ENCODE assay signal across 8 mouse cellular contexts in genomic region chr6:47794106-47794830, GRCm38 (mm10). TPM values are rescaled to one million over a fixed set of nuclear protein-coding genes. Genes with fewer than 3 reads are reported as not detected.
DNase-seq lines count a peak whose midpoint lies in the region; ATAC-seq and TF ChIP-seq lines count a peak whose summit lies in the region.

No protein-coding gene starts in this region.

- H3K4me1 ChIP-seq in liver, postnatal 0 days (ENCODE audit: insufficient read depth), result peaks cover under 1% of the 10 kb centered on the region
- H3K4me1 ChIP-seq in intestine, postnatal 0 days (replicated peaks; ENCODE audit: control insufficient read depth, insufficient read depth, low read length), result peaks cover 3% of the 10 kb centered on the region; the same call in 1 of the 2 replicates

- peaks cover 32% of the 10 kb centered on the region for H3K36me3 ChIP-seq in liver, postnatal 0 days (replicated peaks; ENCODE audit: insufficient read depth, low read length)
- peaks cover 41% of the 10 kb centered on the region for H3K36me3 ChIP-seq in intestine, postnatal 0 days (ENCODE audit: control insufficient read depth, insufficient read depth)
- peaks cover 4% of the 10 kb centered on the region for H3K36me3 ChIP-seq in splenic B cell, adult 2 months (ENCODE audit: control insufficient read depth, insufficient read depth, low read length, poor library complexity, severe bottlenecking)

- no peak overlapping the region for H3K27ac ChIP-seq in liver, postnatal 0 days (ENCODE audit: low read depth)
- no peak overlapping the region for H3K27ac ChIP-seq in intestine, postnatal 0 days (ENCODE audit: low read depth, low read length)

- H3K27me3 ChIP-seq in liver, postnatal 0 days (ENCODE audit: insufficient read depth, low read length), result no peaks in the 10 kb centered on the region
- no peaks in the 10 kb centered on the region for H3K27me3 ChIP-seq in intestine, postnatal 0 days (replicated peaks; ENCODE audit: control insufficient read depth, insufficient read depth, low read length)
- H3K27me3 ChIP-seq in splenic B cell, adult 2 months (ENCODE audit: control insufficient read depth, insufficient read depth, low read length, poor library complexity, severe bottlenecking), result no peaks in the 10 kb centered on the region

- H3K9ac ChIP-seq in liver, postnatal 0 days (replicated peaks), result no peak overlapping the region
- H3K9ac ChIP-seq in intestine, postnatal 0 days (ENCODE audit: low read depth, low read length), result no peak overlapping the region

- peak; percentile 58 for TF ChIP-seq CTCF in liver, postnatal 0 days (IDR thresholded peaks at IDR 0.05; ENCODE audit: low read depth)
- peak; percentile 72 for TF ChIP-seq CTCF in intestine, postnatal 0 days (IDR thresholded peaks at IDR 0.05; ENCODE audit: low read depth)

- no peak overlapping the region for H3K4me2 ChIP-seq in liver, postnatal 0 days (ENCODE audit: low read depth, low read length)
- H3K4me2 ChIP-seq in intestine, postnatal 0 days (replicated peaks; ENCODE audit: low read depth), result no peak overlapping the region

- H3K4me3 ChIP-seq in liver, postnatal 0 days (ENCODE audit: low read depth, low read length), result no peak overlapping the region
- no peak overlapping the region for H3K4me3 ChIP-seq in intestine, postnatal 0 days (ENCODE audit: low read depth, low read length)

- no peak for TF ChIP-seq EP300 in liver, postnatal 0 days (IDR thresholded peaks at IDR 0.05; ENCODE audit: low read depth)

- no peak for ATAC-seq in liver, postnatal 0 days
- no peak for ATAC-seq in intestine, postnatal 0 days

- no peaks in the 10 kb centered on the region for H3K9me3 ChIP-seq in liver, postnatal 0 days (ENCODE audit: low read length)
- no peaks in the 10 kb centered on the region for H3K9me3 ChIP-seq in intestine, postnatal 0 days (ENCODE audit: control insufficient read depth)

- peak; percentile 52 for DNase-seq in embryo, embryonic 10 days (ENCODE audit: low spot score)
- no peak for DNase-seq in embryo, embryonic 9.5 days (ENCODE audit: extremely low spot score)
- DNase-seq in liver, postnatal 0 days, result no peak
- DNase-seq in liver, result no peak
- DNase-seq in R1 (ENCODE audit: low read depth, low spot score), result peak; percentile 49
- DNase-seq in splenic B cell, adult 2 months (ENCODE audit: low read depth, low spot score), result peak; percentile 62
- no peak for DNase-seq in ovary, adult 18-20 months (ENCODE audit: low spot score)

- WGBS in liver, postnatal 0 days (ENCODE audit: insufficient replicate concordance), result 73% methylated on average over 10 of the region's 10 CpGs
- 69% methylated on average over 10 of the region's 10 CpGs for WGBS in intestine, postnatal 0 days

RNA-seq across cellular contexts. Expression of gene Pdia4, which starts 19.0 kb away (rescaled TPM):
- 101 and 116 TPM in 2 replicates for polyA plus RNA-seq in liver, postnatal 0 days (2015; fragmentation: Nextera tagmentation; extraction: Ambion mirVana)
- polyA plus RNA-seq in intestine, postnatal 0 days (2015; fragmentation: Nextera tagmentation; extraction: Ambion mirVana), result 95.9 and 97.3 TPM in 2 replicates

RNA-seq across cellular contexts. Expression of gene Zfp786, which starts 36.4 kb away (rescaled TPM):
- 0.28 and 0.51 TPM in 2 replicates for polyA plus RNA-seq in liver, postnatal 0 days (2015; fragmentation: Nextera tagmentation; extraction: Ambion mirVana)
- polyA plus RNA-seq in intestine, postnatal 0 days (2015; fragmentation: Nextera tagmentation; extraction: Ambion mirVana), result 0.61 and 0.69 TPM in 2 replicates

RNA-seq across cellular contexts. Expression of gene Zfp398, which starts 41.2 kb away (rescaled TPM):
- polyA plus RNA-seq in liver, postnatal 0 days (2015; fragmentation: Nextera tagmentation; extraction: Ambion mirVana), result 1.4 and 1.6 TPM in 2 replicates
- 2.8 and 3.8 TPM in 2 replicates for polyA plus RNA-seq in intestine, postnatal 0 days (2015; fragmentation: Nextera tagmentation; extraction: Ambion mirVana)

Comparison
In these comparisons a context has a peak if more than half of its experiments do, and no peak if none do; other contexts are left out.
1. DNase-seq: peak in embryo, embryonic 10 days (single experiment), R1 (single experiment) and splenic B cell, adult 2 months (single experiment); none in embryo, embryonic 9.5 days (single experiment), liver, postnatal 0 days (single experiment), liver (single experiment) and ovary, adult 18-20 months (single experiment).